Mouse (Mus musculus): ENCODE results near the gene St8sia1.

St8sia1 gene

GRCm38 (mm10) chr6:142825449-142825848 is 138.8 kb downstream of the St8sia1 start:
- no peak for DNase-seq (ENCODE audit: low spot score in 2 of 2)

DNA sequence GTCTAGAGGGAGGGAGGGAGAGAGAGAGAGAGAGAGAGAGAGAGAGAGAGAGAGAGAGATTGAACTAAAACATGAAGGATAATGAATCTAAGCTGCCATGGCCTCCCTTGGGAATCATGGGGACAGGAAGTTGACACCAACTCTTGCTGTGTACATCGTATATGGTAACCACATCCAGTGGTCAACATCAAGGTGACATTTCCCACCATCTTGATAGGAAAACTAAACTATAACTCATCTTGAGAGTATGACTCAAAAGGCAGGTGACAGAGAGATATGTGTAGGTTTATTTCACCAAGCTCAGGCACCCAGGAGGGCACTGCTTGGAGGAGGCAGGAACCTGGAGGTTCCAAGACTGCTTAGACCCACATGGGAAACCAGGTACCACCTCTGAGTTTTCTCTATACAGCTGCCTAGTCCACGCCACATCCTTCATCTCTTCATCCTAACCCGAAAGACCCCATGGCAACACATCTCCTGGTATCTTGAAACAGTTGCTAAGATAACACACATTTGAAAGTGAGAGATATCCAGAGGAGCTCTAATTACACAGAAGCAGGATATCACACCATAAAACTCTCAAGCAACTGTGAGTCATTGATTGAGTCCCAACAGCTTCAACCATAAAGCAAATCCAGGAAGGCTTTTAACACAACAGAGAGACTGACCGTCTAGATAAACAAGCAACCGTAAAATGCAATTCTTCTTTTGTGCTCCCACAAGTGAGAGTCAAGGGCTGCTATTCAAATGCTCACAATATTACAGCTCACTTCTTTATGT is 141.1 kb downstream of the St8sia1 start:
- no peak for DNase-seq (ENCODE audit: low spot score in 2 of 2)

- DNase-seq (ENCODE audit: low spot score in 2 of 2): no peak
Measured at GRCm38 (mm10) chr6:142818306-142818705, 145.9 kb downstream of the St8sia1 start.

- DNase-seq (ENCODE audit: low spot score in 2 of 2): no peak
Measured at GRCm38 (mm10) chr6:142815513-142815912, 148.7 kb downstream of the St8sia1 start.

GRCm38 (mm10) chr6:142814495-142814921 is 149.7 kb downstream of the St8sia1 start:
- DNase-seq (ENCODE audit: low spot score in 2 of 2): peak; percentile 50 to 92

DNA sequence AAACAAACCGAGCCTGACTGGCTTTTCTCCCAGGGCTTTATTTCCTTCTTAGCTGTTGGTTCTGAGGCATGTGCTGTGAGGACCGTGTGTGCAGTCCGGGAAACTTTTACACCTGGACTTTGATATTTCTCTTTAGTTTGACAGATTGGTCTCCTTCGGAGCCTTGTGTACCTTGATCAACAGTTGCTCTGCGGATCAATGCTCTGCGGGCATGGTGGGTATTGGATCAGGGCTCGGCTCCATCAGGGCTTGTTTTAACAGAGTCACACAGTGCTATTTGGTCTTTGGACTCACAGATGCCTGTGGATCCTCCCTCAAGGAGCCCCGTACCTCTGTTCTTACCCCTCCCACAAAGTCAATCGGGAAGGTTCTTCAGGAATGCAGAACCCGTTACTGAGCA is 150.2 kb downstream of the St8sia1 start:
- no peak for DNase-seq (ENCODE audit: low spot score in 2 of 2)

DNA sequence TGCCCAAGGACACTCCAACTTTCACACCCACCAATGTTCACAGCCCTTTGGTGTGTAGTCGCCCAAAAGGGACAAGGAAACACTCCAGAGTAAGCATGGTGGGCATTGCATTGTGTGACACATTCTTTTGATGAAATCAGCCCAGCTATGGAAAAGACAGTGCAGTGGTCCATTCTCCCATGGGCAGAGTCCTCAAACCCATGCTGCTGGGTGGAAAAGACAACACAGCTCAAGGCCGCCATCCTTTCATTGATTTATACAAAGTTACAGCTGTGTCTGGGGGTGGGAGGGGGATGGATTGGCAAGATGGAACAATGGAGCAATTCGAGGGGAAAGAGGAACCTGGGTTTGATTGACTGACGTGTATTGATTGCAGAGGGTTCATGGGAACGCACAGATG is 151.3 kb downstream of the St8sia1 start:
- no peak for DNase-seq (ENCODE audit: low spot score in 2 of 2)

DNA sequence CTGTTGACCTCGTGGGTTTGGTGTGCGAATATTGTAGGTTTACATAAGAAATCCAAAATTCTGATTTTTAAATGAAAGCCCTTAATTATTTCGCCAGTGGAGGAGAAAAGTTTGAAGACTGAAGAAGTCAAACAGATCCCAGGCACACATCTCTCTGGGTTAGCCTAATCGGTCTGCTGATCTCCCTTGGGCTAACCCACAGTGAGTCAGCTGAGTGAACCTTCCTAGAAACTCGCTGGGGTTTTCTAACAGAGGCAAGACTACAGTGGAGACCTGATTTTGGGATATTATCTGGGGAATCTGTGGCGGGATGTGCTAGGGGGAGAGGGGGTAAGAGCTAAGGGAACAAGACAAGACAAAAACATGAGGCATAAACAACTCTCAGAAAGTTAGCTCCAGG is 154.0 kb downstream of the St8sia1 start:
- no peak for DNase-seq (ENCODE audit: low spot score in 2 of 2)

- no peak for DNase-seq (ENCODE audit: low spot score in 2 of 2)
Measured at GRCm38 (mm10) chr6:142809373-142810098, 154.7 kb downstream of the St8sia1 start.

DNA sequence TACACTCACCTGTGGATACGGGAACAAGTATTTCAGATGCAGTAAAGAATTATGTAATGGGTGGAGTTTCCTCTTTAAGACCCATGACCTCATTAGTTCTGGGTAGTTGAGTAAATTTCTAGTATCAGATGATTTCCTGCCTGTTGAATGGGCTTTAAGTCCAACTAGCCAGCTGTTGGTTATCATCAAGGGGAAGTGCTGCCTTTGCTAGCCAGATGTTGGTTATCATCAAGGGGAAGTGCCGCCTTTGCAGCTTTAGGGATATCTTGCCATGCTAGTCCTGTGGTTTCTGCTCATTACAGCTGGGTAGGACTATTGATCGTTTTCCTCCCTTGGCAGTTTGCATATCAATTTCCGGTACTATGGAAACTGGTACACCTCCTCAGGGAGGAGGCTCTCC is 157.9 kb downstream of the St8sia1 start:
- no peak for DNase-seq (ENCODE audit: low spot score in 2 of 2)

DNA sequence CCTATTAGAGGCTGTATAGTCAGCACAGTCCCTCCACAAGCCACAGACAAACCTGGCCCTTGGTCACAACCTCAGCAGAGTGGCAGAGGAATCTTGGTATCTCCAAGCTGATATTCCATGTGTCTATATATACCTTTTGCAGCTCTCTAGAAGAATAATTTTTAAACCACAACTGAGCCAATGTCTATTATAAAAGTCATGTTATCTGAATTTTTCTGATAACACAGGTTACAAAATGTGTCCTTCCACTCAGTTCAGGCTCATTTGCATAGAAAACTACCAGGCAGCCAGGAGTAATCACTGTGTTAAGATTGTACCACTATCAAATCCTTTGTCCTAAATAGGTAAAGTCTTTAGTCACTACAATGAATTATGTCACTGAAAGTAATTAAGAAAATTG is 159.8 kb downstream of the St8sia1 start, which contains the start of gene Sult6b2:
Gene Sult6b2, minus strand, starts transcription at position 101 of the 400 bp plus-strand sequence.
- no peak for DNase-seq (ENCODE audit: low spot score in 2 of 2)

DNA sequence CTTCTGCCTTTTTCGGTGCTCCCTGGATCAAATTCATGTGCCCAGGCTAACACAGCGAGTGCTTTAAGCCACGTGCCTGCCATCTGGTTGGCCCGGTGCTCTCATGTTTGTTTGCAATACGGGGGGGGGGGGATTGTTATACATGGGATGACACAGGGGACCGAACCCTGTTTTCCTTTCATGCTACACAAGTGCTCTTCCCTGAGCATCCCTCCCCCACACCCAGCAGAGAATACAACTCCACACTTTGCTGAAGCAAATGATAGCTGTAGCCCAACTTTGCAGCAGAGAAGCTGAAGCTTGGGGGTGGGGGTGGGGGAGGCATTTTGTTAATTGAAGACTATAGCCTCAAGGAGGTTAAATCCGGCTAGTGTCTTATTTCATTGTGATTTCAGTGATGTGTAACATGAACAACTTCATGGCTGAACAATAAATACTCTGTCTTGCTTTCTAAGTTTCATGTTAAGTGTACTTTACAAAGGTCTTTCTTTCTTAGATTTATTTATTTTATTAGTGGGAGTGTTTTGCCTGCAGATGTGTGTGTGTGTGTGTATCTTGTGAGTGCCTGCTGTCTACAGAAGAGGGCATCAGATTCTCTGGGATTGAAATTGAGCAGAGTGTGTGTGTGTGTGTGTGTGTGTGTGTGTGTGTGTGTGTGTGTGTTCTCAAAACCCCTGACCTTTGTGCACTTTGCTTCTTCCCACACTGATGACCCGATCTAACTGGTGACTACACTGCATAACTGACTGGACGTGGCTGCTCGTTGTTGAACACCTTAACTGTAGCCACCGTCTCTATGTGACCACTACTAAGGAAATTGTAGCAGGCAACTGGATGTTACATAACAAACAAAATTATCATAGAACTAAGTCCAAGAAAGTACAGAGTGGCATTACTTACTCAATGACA is 161.4 kb downstream of the St8sia1 start:
- DNase-seq (ENCODE audit: low spot score in 2 of 2): no peak

- DNase-seq (ENCODE audit: low spot score in 2 of 2): no peak
Measured at GRCm38 (mm10) chr6:142801687-142802086, 162.6 kb downstream of the St8sia1 start.

- no peak for DNase-seq (ENCODE audit: low spot score in 2 of 2)
Measured at GRCm38 (mm10) chr6:142799704-142800374, 164.4 kb downstream of the St8sia1 start.

GRCm38 (mm10) chr6:142798837-142799236 is 165.4 kb downstream of the St8sia1 start:
- no peak for DNase-seq (ENCODE audit: low spot score in 2 of 2)

DNA sequence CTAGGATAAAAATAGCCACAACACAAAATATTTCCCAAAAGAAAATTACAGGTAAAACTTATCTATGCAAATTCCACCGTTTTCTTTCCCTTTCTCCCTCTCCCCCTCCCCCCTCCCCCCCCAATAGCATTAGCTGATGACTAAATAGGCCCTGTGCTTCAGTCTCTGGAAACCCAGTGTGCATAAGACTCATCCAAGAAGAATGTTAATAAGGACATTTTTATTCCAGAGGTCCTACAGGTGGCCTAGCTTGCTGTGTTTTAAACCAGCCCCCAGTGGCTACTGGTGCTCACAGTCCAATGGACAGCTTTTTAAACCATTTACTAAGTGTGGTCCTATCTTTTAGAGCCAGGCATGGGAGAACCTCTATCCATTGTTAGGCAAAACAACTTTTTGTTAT is 166.3 kb downstream of the St8sia1 start:
- no peak for DNase-seq (ENCODE audit: low spot score in 2 of 2)

DNA sequence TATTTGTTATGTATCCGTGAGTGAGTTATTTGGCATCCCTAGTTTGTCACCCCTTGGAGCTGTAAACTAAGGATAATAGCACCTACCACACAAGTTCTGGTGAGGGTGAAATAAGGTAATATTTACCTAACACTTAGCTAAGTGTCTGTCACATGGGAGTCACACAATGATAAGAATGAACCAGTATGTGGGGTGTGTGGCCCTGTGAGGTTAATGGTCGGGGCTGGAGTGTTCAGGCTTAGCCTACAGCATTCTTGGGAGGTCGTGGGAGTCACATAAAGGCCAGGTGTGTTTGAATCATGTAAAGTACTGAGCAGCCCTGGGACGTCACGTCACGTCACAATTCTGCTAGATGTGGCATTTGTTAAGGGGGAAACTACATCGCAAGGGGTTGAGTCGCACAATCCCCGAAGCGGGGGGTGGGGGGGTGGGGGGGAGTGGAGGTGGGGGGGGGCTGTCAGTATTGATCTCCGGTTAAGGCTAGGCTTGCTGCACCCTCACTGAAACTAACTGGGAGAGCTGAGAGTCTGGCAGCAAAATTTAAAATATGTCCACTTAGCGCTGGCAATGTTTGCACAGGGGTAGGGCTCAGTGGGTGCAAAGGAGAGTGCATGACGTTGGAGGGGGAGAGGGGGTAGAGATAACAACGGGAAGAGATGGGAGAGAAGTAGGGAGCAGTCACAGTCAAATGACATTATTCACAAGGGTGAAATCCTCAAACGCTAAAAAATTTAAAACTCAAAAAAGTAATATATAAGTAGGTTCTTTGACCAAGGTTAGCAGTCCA is 168.4 kb downstream of the St8sia1 start:
- DNase-seq (ENCODE audit: low spot score in 2 of 2): no peak

GRCm38 (mm10) chr6:142795087-142795486 is 169.2 kb downstream of the St8sia1 start:
- no peak for DNase-seq (ENCODE audit: low spot score in 2 of 2)

DNA sequence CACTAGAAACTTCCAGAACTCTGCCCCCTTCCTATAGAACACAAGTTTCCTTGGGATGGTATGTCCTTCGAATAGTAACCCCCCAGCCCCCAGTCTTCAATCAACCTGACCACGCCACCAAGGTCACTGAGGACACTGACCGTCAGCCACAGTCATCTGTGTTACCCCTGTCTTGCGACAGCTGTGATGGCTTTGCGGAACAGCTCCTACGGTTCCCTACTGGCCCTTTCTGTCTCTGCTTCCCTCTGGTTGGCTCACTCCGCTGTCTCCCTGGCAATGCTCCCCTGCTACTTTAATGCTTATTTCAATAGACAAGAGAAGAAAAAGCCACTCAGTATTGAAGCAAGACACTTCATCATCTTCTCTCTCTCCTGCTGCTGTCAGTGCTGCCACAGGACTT is 170.8 kb downstream of the St8sia1 start:
- no peak for DNase-seq (ENCODE audit: low spot score in 2 of 2)

GRCm38 (mm10) chr6:142792241-142792968 is 171.8 kb downstream of the St8sia1 start:
- DNase-seq (ENCODE audit: low spot score in 2 of 2): no peak
